Mouse (Mus musculus) G1E (cell line): ENCODE results near the gene Sdhd. TPM values are rescaled to one million over a fixed set of nuclear protein-coding genes. Genes with fewer than 3 reads are reported as not detected.

Experiments
- ATAC-seq: 2 replicates; pipeline ENCODE4 v1.8.0; 2016; ENCODE audit warnings: mild to moderate bottlenecking; ENCODE audit not compliant: insufficient number of reproducible peaks, poor library complexity, low FRiP score, severe bottlenecking; ENCODE audit errors: extremely low read depth
- DNase-seq: peaks from one replicate; pipeline ENCODE4 v3.0.0; 2012; ENCODE audit warnings: low spot score
- H3K27me3 ChIP-seq: 2 replicates; pipeline ENCODE4 v1.6.1; 2012; ENCODE audit warnings: mild to moderate bottlenecking, low read length, inconsistent platforms; ENCODE audit not compliant: insufficient read depth
- H3K36me3 ChIP-seq: replicated peaks from 2 replicates; pipeline ENCODE3; 2012; ENCODE audit warnings: mild to moderate bottlenecking, inconsistent platforms
- H3K4me1 ChIP-seq: 2 replicates; pipeline ENCODE4 v1.6.1; 2012; ENCODE audit warnings: low read depth, low read length, inconsistent platforms, mixed read lengths; ENCODE audit not compliant: insufficient read depth
- H3K4me3 ChIP-seq: 2 replicates; pipeline ENCODE4 v1.5.1; 2012; ENCODE audit warnings: low read depth, mild to moderate bottlenecking, inconsistent platforms, low read length, moderate library complexity, mixed read lengths
- H3K9me3 ChIP-seq: replicated peaks from 2 replicates; pipeline ENCODE4 v1.6.1; 2012; ENCODE audit warnings: inconsistent platforms
- CTCF ChIP-seq: IDR thresholded peaks from 2 replicates; pipeline ENCODE4 v1.5.1; 2012; ENCODE audit warnings: low read depth, low read length, inconsistent platforms, mixed read lengths
- GATA1 ChIP-seq: IDR thresholded peaks from 2 replicates; pipeline ENCODE4 v1.6.1; 2012; ENCODE audit warnings: borderline replicate concordance, low read length, inconsistent platforms, mixed read lengths
- GATA2 ChIP-seq: IDR thresholded peaks from 2 replicates; pipeline ENCODE4 v1.6.1; 2012; ENCODE audit warnings: low read depth, low read length, inconsistent platforms, borderline replicate concordance
- POLR2AphosphoS5 ChIP-seq: IDR thresholded peaks from 2 replicates; pipeline ENCODE4 v1.6.1; 2012; ENCODE audit warnings: low read depth, low read length, inconsistent platforms; ENCODE audit not compliant: insufficient replicate concordance
- TAL1 ChIP-seq: conservative IDR thresholded peaks from 2 replicates; pipeline ENCODE4 v1.6.1; 2012; ENCODE audit warnings: low read depth, low read length, inconsistent platforms, mixed read lengths
- polyA plus RNA-seq: library from polyadenylated mRNA; stranded (reverse); fragments of >175 nt; gene quantifications from 2 replicates; pipeline ENCODE4 v1.2.3, GENCODE M21; 2012
- total RNA-seq, 2 experiments: library from RNA; stranded (forward) in 1 of 2; stranded (reverse) in 1 of 2; fragments of 200-1000 nt in 1 of 2; fragments of >200 nt in 1 of 2; fragmentation: Nextera tagmentation in 1 of 2; gene quantifications; 2 replicates each; pipeline ENCODE4 v1.2.3; 2014 to 2017

The Sdhd gene
- total and polyA plus RNA-seq, 3 experiments, result 45.2 to 267 (median 109) TPM

GRCm38 (mm10) chr9:50554241-50555093, 49.1 kb downstream of the Sdhd start, which contains the start of gene Il18:
TSS of gene Il18 (plus strand) at chr9:50554827.
- DNase-seq (no peak), ATAC-seq (no peak)

GRCm38 (mm10) chr9:50553547-50553946, 50.1 kb downstream of the Sdhd start:
- TF ChIP-seq GATA2 (no peak), GATA1 (no peak), POLR2AphosphoS5 (no peak), TAL1 (no peak), CTCF (no peak)
- ATAC-seq (no peak), DNase-seq (no peak)
- Histone ChIP-seq H3K9me3 (no peaks in the 10 kb centered on the region), H3K4me1 (no peaks in the 10 kb centered on the region), H3K27me3 (peaks cover 12% of the 10 kb centered on the region; the same call in 1 of the 2 replicates), H3K36me3 (no peaks in the 10 kb centered on the region), H3K4me3 (no peak overlapping the region)

More at GRCm38 (mm10) chr9:50554241-50555093, 49.1 kb downstream of the Sdhd start, which contains the start of gene Il18:
- no peak for TF ChIP-seq GATA1
- TF ChIP-seq CTCF, result no peak
- TF ChIP-seq POLR2AphosphoS5, result no peak
- no peak for TF ChIP-seq TAL1
- TF ChIP-seq GATA2, result no peak
- Histone ChIP-seq H3K9me3 (no peaks in the 10 kb centered on the region), H3K4me1 (no peaks in the 10 kb centered on the region), H3K27me3 (peaks cover 12% of the 10 kb centered on the region; the same call in 1 of the 2 replicates), H3K36me3 (no peaks in the 10 kb centered on the region), H3K4me3 (no peak within 1 kb of the TSS)

GRCm38 (mm10) chr9:50552206-50552605, 51.4 kb downstream of the Sdhd start:
- Histone ChIP-seq H3K27me3 (peaks cover 12% of the 10 kb centered on the region; the same call in 1 of the 2 replicates), H3K36me3 (no peaks in the 10 kb centered on the region), H3K4me1 (no peaks in the 10 kb centered on the region), H3K9me3 (no peaks in the 10 kb centered on the region), H3K4me3 (no peak overlapping the region)
- no peak for ATAC-seq
- no peak for DNase-seq
- TF ChIP-seq TAL1, result no peak
- TF ChIP-seq GATA2, result no peak
- no peak for TF ChIP-seq POLR2AphosphoS5
- TF ChIP-seq CTCF, result no peak
- TF ChIP-seq GATA1, result no peak

- Histone ChIP-seq H3K9me3 (no peaks in the 10 kb centered on the region), H3K4me1 (no peaks in the 10 kb centered on the region), H3K36me3 (no peaks in the 10 kb centered on the region), H3K4me3 (no peak overlapping the region), H3K27me3 (peaks cover 8% of the 10 kb centered on the region; the same call in 1 of the 2 replicates)
- ATAC-seq, result no peak
- DNase-seq, result no peak
- TF ChIP-seq CTCF (no peak), GATA2 (no peak), GATA1 (no peak), POLR2AphosphoS5 (no peak), TAL1 (no peak)
These were observed 54.7 kb downstream of the Sdhd start for GRCm38 (mm10) chr9:50548936-50549335.

GRCm38 (mm10) chr9:50547859-50548478, 55.6 kb downstream of the Sdhd start:
- no peak for DNase-seq

More at GRCm38 (mm10) chr9:50547859-50548478, 55.6 kb downstream of the Sdhd start:
- Histone ChIP-seq H3K27me3 (peaks cover 8% of the 10 kb centered on the region; the same call in 1 of the 2 replicates), H3K4me3 (no peak overlapping the region), H3K9me3 (no peaks in the 10 kb centered on the region), H3K36me3 (no peaks in the 10 kb centered on the region), H3K4me1 (no peaks in the 10 kb centered on the region)
- no peak for TF ChIP-seq CTCF
- ATAC-seq, result no peak

Other genes starting within 250 kb of the Sdhd start
- gene Plet1, start 109.3 kb downstream of the Sdhd start, total RNA-seq (2014; fragmentation: Nextera tagmentation), result not detected in 2 replicates
- gene Plet1, start 109.3 kb downstream of the Sdhd start, total RNA-seq (2017), result 0.17 TPM in 1 of 2 replicates, not detected in the other
- gene Plet1, start 109.3 kb downstream of the Sdhd start, polyA plus RNA-seq, result 0.08 TPM in 1 of 2 replicates, not detected in the other
- gene Pts, start 75.1 kb downstream of the Sdhd start, total RNA-seq (2014; fragmentation: Nextera tagmentation), result 43.9 and 48.2 TPM in 2 replicates
- gene Pts, start 75.1 kb downstream of the Sdhd start, total RNA-seq (2017), result 52.3 and 59.4 TPM in 2 replicates
- gene Pts, start 75.1 kb downstream of the Sdhd start, polyA plus RNA-seq, result 7.1 and 14.6 TPM in 2 replicates
- gene Il18, start 49.0 kb downstream of the Sdhd start, total RNA-seq (2014; fragmentation: Nextera tagmentation), result not detected in 2 replicates
- gene Il18, start 49.0 kb downstream of the Sdhd start, total RNA-seq (2017), result not detected in 2 replicates
- gene Il18, start 49.0 kb downstream of the Sdhd start, polyA plus RNA-seq, result not detected in 2 replicates
- gene Bco2, start 48.6 kb downstream of the Sdhd start, total RNA-seq (2014; fragmentation: Nextera tagmentation), result 0.34 TPM in 1 of 2 replicates, not detected in the other
- 0.11 TPM in 1 of 2 replicates, not detected in the other for gene Bco2, start 48.6 kb downstream of the Sdhd start, total RNA-seq (2017)
- gene Bco2, start 48.6 kb downstream of the Sdhd start, polyA plus RNA-seq, result not detected in 2 replicates
- gene Tex12, start 42.5 kb downstream of the Sdhd start, total RNA-seq (2014; fragmentation: Nextera tagmentation), result not detected in 2 replicates
- gene Tex12, start 42.5 kb downstream of the Sdhd start, total RNA-seq (2017), result not detected in 2 replicates
- gene Tex12, start 42.5 kb downstream of the Sdhd start, polyA plus RNA-seq, result not detected in 2 replicates
- 88.9 and 111 TPM in 2 replicates for gene Timm8b, start 98 bp upstream of the Sdhd start, total RNA-seq (2014; fragmentation: Nextera tagmentation)
- 353 and 447 TPM in 2 replicates for gene Timm8b, start 98 bp upstream of the Sdhd start, total RNA-seq (2017)
- gene Timm8b, start 98 bp upstream of the Sdhd start, polyA plus RNA-seq, result 11.1 and 14.8 TPM in 2 replicates
- 3.6 and 3.7 TPM in 2 replicates for gene Pih1d2, start 13.5 kb upstream of the Sdhd start, total RNA-seq (2014; fragmentation: Nextera tagmentation)
- gene Pih1d2, start 13.5 kb upstream of the Sdhd start, total RNA-seq (2017), result 2.5 and 6.5 TPM in 2 replicates
- 0.39 and 0.41 TPM in 2 replicates for gene Pih1d2, start 13.5 kb upstream of the Sdhd start, polyA plus RNA-seq
- gene Nkapd1, start 13.7 kb upstream of the Sdhd start, total RNA-seq (2014; fragmentation: Nextera tagmentation), result 45.5 and 49.7 TPM in 2 replicates
- 24.6 and 31.0 TPM in 2 replicates for gene Nkapd1, start 13.7 kb upstream of the Sdhd start, total RNA-seq (2017)
- gene Nkapd1, start 13.7 kb upstream of the Sdhd start, polyA plus RNA-seq, result 8.0 and 9.7 TPM in 2 replicates
- 60.6 and 61.3 TPM in 2 replicates for gene Dlat, start 56.0 kb upstream of the Sdhd start, total RNA-seq (2014; fragmentation: Nextera tagmentation)
- 55.2 and 60.0 TPM in 2 replicates for gene Dlat, start 56.0 kb upstream of the Sdhd start, total RNA-seq (2017)
- gene Dlat, start 56.0 kb upstream of the Sdhd start, polyA plus RNA-seq, result 36.1 and 47.2 TPM in 2 replicates
- not detected in 2 replicates for gene Dixdc1, start 135.7 kb upstream of the Sdhd start, total RNA-seq (2014; fragmentation: Nextera tagmentation)
- gene Dixdc1, start 135.7 kb upstream of the Sdhd start, total RNA-seq (2017), result under 0.01 and 0.27 TPM in 2 replicates
- gene Dixdc1, start 135.7 kb upstream of the Sdhd start, polyA plus RNA-seq, result not detected in 2 replicates
- not detected in 2 replicates for gene 2310030G06Rik, start 142.7 kb upstream of the Sdhd start, total RNA-seq (2014; fragmentation: Nextera tagmentation)
- gene 2310030G06Rik, start 142.7 kb upstream of the Sdhd start, total RNA-seq (2017), result 0.58 and 1.1 TPM in 2 replicates
- gene 2310030G06Rik, start 142.7 kb upstream of the Sdhd start, polyA plus RNA-seq, result not detected in 2 replicates
- gene Cryab, start 147.5 kb upstream of the Sdhd start, total RNA-seq (2014; fragmentation: Nextera tagmentation), result not detected in 2 replicates
- gene Cryab, start 147.5 kb upstream of the Sdhd start, total RNA-seq (2017), result 0.11 TPM in 1 of 2 replicates, not detected in the other
- not detected in 2 replicates for gene Cryab, start 147.5 kb upstream of the Sdhd start, polyA plus RNA-seq
- not detected in 2 replicates for gene Hspb2, start 148.5 kb upstream of the Sdhd start, total RNA-seq (2014; fragmentation: Nextera tagmentation)
- gene Hspb2, start 148.5 kb upstream of the Sdhd start, total RNA-seq (2017), result not detected in 2 replicates
- not detected in 2 replicates for gene Hspb2, start 148.5 kb upstream of the Sdhd start, polyA plus RNA-seq
- gene Fdxacb1, start 164.4 kb upstream of the Sdhd start, total RNA-seq (2014; fragmentation: Nextera tagmentation), result 6.4 and 13.3 TPM in 2 replicates
- gene Fdxacb1, start 164.4 kb upstream of the Sdhd start, total RNA-seq (2017), result 9.1 and 9.2 TPM in 2 replicates
- gene Fdxacb1, start 164.4 kb upstream of the Sdhd start, polyA plus RNA-seq, result 1.0 and 1.7 TPM in 2 replicates
- gene Alg9, start 171.2 kb upstream of the Sdhd start, total RNA-seq (2014; fragmentation: Nextera tagmentation), result 29.3 and 35.3 TPM in 2 replicates
- gene Alg9, start 171.2 kb upstream of the Sdhd start, total RNA-seq (2017), result 20.6 and 21.9 TPM in 2 replicates
- 14.8 and 18.0 TPM in 2 replicates for gene Alg9, start 171.2 kb upstream of the Sdhd start, polyA plus RNA-seq
- 59.2 and 70.6 TPM in 2 replicates for gene 1110032A03Rik, start 171.7 kb upstream of the Sdhd start, total RNA-seq (2014; fragmentation: Nextera tagmentation)
- 23.1 and 23.5 TPM in 2 replicates for gene 1110032A03Rik, start 171.7 kb upstream of the Sdhd start, total RNA-seq (2017)
- gene 1110032A03Rik, start 171.7 kb upstream of the Sdhd start, polyA plus RNA-seq, result 1.2 and 2.0 TPM in 2 replicates
- gene Ppp2r1b, start 241.5 kb upstream of the Sdhd start, total RNA-seq (2014; fragmentation: Nextera tagmentation), result 57.7 and 68.7 TPM in 2 replicates
- gene Ppp2r1b, start 241.5 kb upstream of the Sdhd start, total RNA-seq (2017), result 82.9 and 93.0 TPM in 2 replicates
- 18.9 and 21.3 TPM in 2 replicates for gene Ppp2r1b, start 241.5 kb upstream of the Sdhd start, polyA plus RNA-seq